Comparison of ENCODE assay signal across 20 mouse cellular contexts in the genomic region with DNA sequence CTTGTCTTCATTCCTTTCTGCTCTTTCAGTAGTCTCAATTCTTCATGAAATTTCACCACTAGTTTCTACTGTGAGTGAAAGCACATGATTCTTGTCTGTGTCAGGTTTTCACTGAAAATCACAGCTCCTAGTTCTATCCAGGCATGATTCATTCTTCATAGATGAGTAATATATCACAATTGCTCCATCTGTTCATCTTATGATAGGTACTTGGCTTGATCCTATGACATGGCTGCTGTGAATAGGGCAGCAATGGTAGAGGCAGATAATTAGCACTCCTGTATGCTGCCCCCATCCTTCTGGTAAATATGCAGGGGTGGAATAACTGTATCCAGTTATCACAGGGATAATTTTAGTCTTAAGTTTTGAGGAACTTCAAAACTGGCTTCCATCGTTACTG.
"Had no signal": no experiment of that assay in that cellular context is flagged by ENCODE, and none has a peak within 500 bp of the region (broad histone marks: within the 10 kb centered on the region; RNA-seq: fewer than 3 reads in every experiment).

No protein-coding gene starts in this region.

- H3K36me3 ChIP-seq: lung, embryonic 15.5 days; midbrain, embryonic 12.5 days; neural tube, embryonic 13.5 days; neural tube, embryonic 15.5 days had no signal

- H3K27ac ChIP-seq: lung, embryonic 15.5 days; midbrain, embryonic 10.5 days; midbrain, embryonic 12.5 days; neural tube, embryonic 13.5 days; neural tube, embryonic 15.5 days had no signal

- H3K4me3 ChIP-seq: lung, embryonic 15.5 days; midbrain, embryonic 10.5 days; midbrain, embryonic 12.5 days; myocyte; neural tube, embryonic 13.5 days; neural tube, embryonic 15.5 days had no signal

- ATAC-seq: liver, postnatal 0 days; lung, postnatal 0 days; midbrain, embryonic 16.5 days had no signal

- H3K9me3 ChIP-seq: lung, embryonic 15.5 days; midbrain, embryonic 10.5 days; midbrain, embryonic 12.5 days; neural tube, embryonic 13.5 days; neural tube, embryonic 15.5 days had no signal

- H3K4me1 ChIP-seq: lung, embryonic 15.5 days; midbrain, embryonic 10.5 days; midbrain, embryonic 12.5 days; neural tube, embryonic 13.5 days; neural tube, embryonic 15.5 days had no signal

- H3K9ac ChIP-seq: liver, postnatal 0 days; lung, embryonic 15.5 days; midbrain, embryonic 12.5 days; neural tube, embryonic 13.5 days; neural tube, embryonic 15.5 days had no signal

- H3K27me3 ChIP-seq: lung, embryonic 15.5 days; midbrain, embryonic 12.5 days; neural tube, embryonic 13.5 days; neural tube, embryonic 15.5 days had no signal

- H3K4me2 ChIP-seq: lung, embryonic 15.5 days; midbrain, embryonic 12.5 days; neural tube, embryonic 13.5 days; neural tube, embryonic 15.5 days had no signal

- DNase-seq: liver, postnatal 0 days; lung, adult 2 months; lung, postnatal 4 days; midbrain, embryonic 14.5 days; retina, postnatal 1 day; right cerebral cortex, adult 18-20 months; right cerebral cortex, postnatal 25 days; right cerebral cortex, postnatal 4 days; spleen, adult 18-20 months; thymus, adult 2 months; thymus, postnatal 25 days; thymus, postnatal 4 days had no signal
